Comparison of ENCODE assay signal across 9 mouse cellular contexts in the genomic region with DNA sequence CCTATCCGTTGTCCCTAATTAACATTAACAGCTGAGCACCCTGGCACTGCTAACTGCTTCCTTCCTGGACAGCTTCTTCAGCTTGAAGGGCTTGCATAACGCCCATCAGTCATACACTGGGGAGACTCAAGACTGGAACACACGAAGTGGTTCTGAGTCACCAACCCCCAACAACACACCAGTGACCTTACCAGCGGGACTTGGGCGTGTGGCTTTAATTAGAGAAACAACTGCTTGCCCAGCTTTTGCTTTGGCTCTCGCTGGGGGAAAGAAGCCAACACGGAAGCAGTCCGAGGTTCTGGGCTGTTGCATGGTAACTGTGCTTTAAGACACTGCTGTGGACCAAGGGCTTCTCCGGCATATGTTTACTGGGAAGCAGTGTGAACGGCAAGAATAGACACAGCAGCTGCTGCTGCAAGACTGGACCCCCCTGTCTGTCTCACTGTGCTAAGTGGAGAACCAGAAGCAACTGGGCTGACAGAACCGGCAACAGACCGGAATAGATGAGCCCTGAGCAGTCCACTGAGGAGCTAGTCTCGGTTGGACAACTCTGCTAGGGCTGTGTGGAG. TPM values are rescaled to one million over a fixed set of nuclear protein-coding genes. Genes with fewer than 3 reads are reported as not detected.
DNase-seq lines count a peak whose midpoint lies in the region; ATAC-seq and TF ChIP-seq lines count a peak whose summit lies in the region.
"Had no signal": no experiment of that assay in that cellular context is flagged by ENCODE, and none has a peak within 500 bp of the region (broad histone marks: within the 10 kb centered on the region; RNA-seq: fewer than 3 reads in every experiment).

No protein-coding gene starts in this region.

- H3K36me3 ChIP-seq in midbrain, embryonic 16.5 days (ENCODE audit: control insufficient read depth, insufficient read depth, low read length): no peaks in the 10 kb centered on the region
- H3K36me3 ChIP-seq in midbrain, embryonic 15.5 days (replicated peaks): no peaks in the 10 kb centered on the region
- H3K36me3 ChIP-seq in small intestine, adult 2 months (ENCODE audit: control insufficient read depth, insufficient read depth, low read length): no peaks in the 10 kb centered on the region
- no peaks in the 10 kb centered on the region for H3K36me3 ChIP-seq in midbrain, embryonic 13.5 days
- H3K36me3 ChIP-seq: midbrain, embryonic 12.5 days had no signal

- intact Hi-C loops in gastrocnemius, postnatal 36 days (cut with DNase I): no loop called here

- H3K27ac ChIP-seq in midbrain, embryonic 16.5 days (ENCODE audit: low read length): no peak overlapping the region
- no peak overlapping the region for H3K27ac ChIP-seq in midbrain, embryonic 15.5 days
- no peak overlapping the region for H3K27ac ChIP-seq in small intestine, adult 2 months (ENCODE audit: insufficient read depth, low read depth, low read length)
- no peak overlapping the region for H3K27ac ChIP-seq in midbrain, embryonic 13.5 days
- H3K27ac ChIP-seq: midbrain, embryonic 12.5 days had no signal

- no peak for TF ChIP-seq POLR2A in small intestine, adult 2 months (IDR thresholded peaks at IDR 0.05; ENCODE audit: low read depth, low read length)

- H3K9me3 ChIP-seq in midbrain, embryonic 16.5 days (replicated peaks; ENCODE audit: control insufficient read depth, low read length, poor library complexity, severe bottlenecking): no peaks in the 10 kb centered on the region
- H3K9me3 ChIP-seq in midbrain, embryonic 15.5 days: no peaks in the 10 kb centered on the region
- H3K9me3 ChIP-seq in midbrain, embryonic 13.5 days: 0 out of 2 replicates have a peak, but pooled peaks cover 2% of the 10 kb centered on the region
- H3K9me3 ChIP-seq: midbrain, embryonic 12.5 days had no signal

- no peak overlapping the region for H3K9ac ChIP-seq in midbrain, embryonic 16.5 days (ENCODE audit: low read depth, low read length)
- H3K9ac ChIP-seq in midbrain, embryonic 15.5 days: no peak overlapping the region
- H3K9ac ChIP-seq in midbrain, embryonic 13.5 days (replicated peaks): no peak overlapping the region
- H3K9ac ChIP-seq: midbrain, embryonic 12.5 days had no signal

- 63% methylated on average over 13 of the region's 13 CpGs for WGBS in midbrain, embryonic 16.5 days
- WGBS in midbrain, embryonic 15.5 days: 65% methylated on average over 13 of the region's 13 CpGs
- WGBS in small intestine, adult 2 months: 21% methylated on average over 13 of the region's 13 CpGs
- WGBS in midbrain, embryonic 13.5 days: 68% methylated on average over 13 of the region's 13 CpGs

- peak; percentile 67 to 70 for DNase-seq in gastrocnemius, postnatal 36 days
- DNase-seq in kidney, postnatal 10 days: peak; percentile 23
- DNase-seq in lung, postnatal 14 days: peak; percentile 57

- ATAC-seq in midbrain, embryonic 16.5 days: no peak
- ATAC-seq in midbrain, embryonic 15.5 days (replicated peaks): no peak
- peak; percentile 83 for ATAC-seq in common myeloid progenitor, adult 5-6 weeks (replicated peaks; ENCODE audit: low read depth, poor library complexity, severe bottlenecking)
- no peak for ATAC-seq in midbrain, embryonic 13.5 days

- H3K27me3 ChIP-seq in midbrain, embryonic 16.5 days (ENCODE audit: control insufficient read depth, insufficient read depth, low read depth, low read length): no peaks in the 10 kb centered on the region
- H3K27me3 ChIP-seq in midbrain, embryonic 15.5 days (replicated peaks): no peaks in the 10 kb centered on the region
- no peaks in the 10 kb centered on the region for H3K27me3 ChIP-seq in small intestine, adult 2 months (ENCODE audit: control insufficient read depth, insufficient read depth, low read length)
- no peaks in the 10 kb centered on the region for H3K27me3 ChIP-seq in midbrain, embryonic 13.5 days
- H3K27me3 ChIP-seq: midbrain, embryonic 12.5 days had no signal

- H3K4me1 ChIP-seq in midbrain, embryonic 16.5 days (ENCODE audit: control insufficient read depth, insufficient read depth, low read length): no peaks in the 10 kb centered on the region
- H3K4me1 ChIP-seq in midbrain, embryonic 15.5 days: no peaks in the 10 kb centered on the region
- H3K4me1 ChIP-seq in small intestine, adult 2 months (ENCODE audit: control insufficient read depth, insufficient read depth, insufficient read length, low read length): peaks cover 3% of the 10 kb centered on the region; the same call in 1 of the 2 replicates
- H3K4me1 ChIP-seq in midbrain, embryonic 13.5 days (replicated peaks): 0 out of 2 replicates have a peak, but pooled peaks cover 5% of the 10 kb centered on the region
- H3K4me1 ChIP-seq: midbrain, embryonic 12.5 days had no signal

- TF ChIP-seq CTCF in small intestine, adult 2 months (IDR thresholded peaks at IDR 0.05; ENCODE audit: extremely low read depth, insufficient read length, insufficient replicate concordance, low read depth, low read length): no peak

- H3K4me3 ChIP-seq in midbrain, embryonic 16.5 days (ENCODE audit: low read depth, low read length): no peak overlapping the region
- no peak overlapping the region for H3K4me3 ChIP-seq in midbrain, embryonic 15.5 days
- H3K4me3 ChIP-seq in small intestine, adult 2 months (ENCODE audit: low read depth, low read length): peak overlapping the region; percentile 1; the same call in 1 of the 2 replicates
- no peak overlapping the region for H3K4me3 ChIP-seq in midbrain, embryonic 13.5 days (replicated peaks)
- H3K4me3 ChIP-seq: midbrain, embryonic 12.5 days had no signal

- peak overlapping the region; percentile 12; the same call in 1 of the 2 replicates for H3K4me2 ChIP-seq in midbrain, embryonic 16.5 days (ENCODE audit: low read length)
- H3K4me2 ChIP-seq in midbrain, embryonic 15.5 days: no peak overlapping the region
- H3K4me2 ChIP-seq in midbrain, embryonic 13.5 days (replicated peaks): no peak overlapping the region
- H3K4me2 ChIP-seq: midbrain, embryonic 12.5 days had no signal

RNA-seq across cellular contexts. Expression of a gene that starts 11.3 kb away (rescaled TPM):
- 5.3 and 6.0 TPM in 2 replicates for polyA plus RNA-seq in midbrain, embryonic 16.5 days (2015; fragmentation: Nextera tagmentation; extraction: Ambion mirVana)
- 5.7 and 5.9 TPM in 2 replicates for polyA plus RNA-seq in midbrain, embryonic 15.5 days (2015; fragmentation: Nextera tagmentation; extraction: Ambion mirVana)
- total RNA-seq in common myeloid progenitor, adult 5-6 weeks (2017): 4.3 and 7.2 TPM in 2 replicates
- 1 to 10 TPM; 2.0 to 2.6 TPM for total RNA-seq in gastrocnemius, postnatal 36 days (2021)
- polyA plus RNA-seq in small intestine, adult 2 months (2012; rRNA removed): 27.1 and 35.7 TPM in 2 replicates
- 3.5 and 7.2 TPM in 2 replicates for polyA plus RNA-seq in midbrain, embryonic 13.5 days (2015; fragmentation: Nextera tagmentation; extraction: Ambion mirVana)
